Mouse (Mus musculus) kidney, postnatal 10 days (tissue): Measurements from ENCODE around the gene Ccdc157.
A peak's percentile ranks its signal among the peaks of the same experiment; 100 is the strongest.

Experiments
- DNase-seq: peaks from one replicate; pipeline ENCODE4 v3.0.0; 2021; ENCODE audit warnings: mixed read lengths

Ccdc157 gene

GRCm38 (mm10) chr11:4098120-4098519 lies 62.0 kb downstream of the Ccdc157 start:
- peak; percentile 17 for DNase-seq

DNA sequence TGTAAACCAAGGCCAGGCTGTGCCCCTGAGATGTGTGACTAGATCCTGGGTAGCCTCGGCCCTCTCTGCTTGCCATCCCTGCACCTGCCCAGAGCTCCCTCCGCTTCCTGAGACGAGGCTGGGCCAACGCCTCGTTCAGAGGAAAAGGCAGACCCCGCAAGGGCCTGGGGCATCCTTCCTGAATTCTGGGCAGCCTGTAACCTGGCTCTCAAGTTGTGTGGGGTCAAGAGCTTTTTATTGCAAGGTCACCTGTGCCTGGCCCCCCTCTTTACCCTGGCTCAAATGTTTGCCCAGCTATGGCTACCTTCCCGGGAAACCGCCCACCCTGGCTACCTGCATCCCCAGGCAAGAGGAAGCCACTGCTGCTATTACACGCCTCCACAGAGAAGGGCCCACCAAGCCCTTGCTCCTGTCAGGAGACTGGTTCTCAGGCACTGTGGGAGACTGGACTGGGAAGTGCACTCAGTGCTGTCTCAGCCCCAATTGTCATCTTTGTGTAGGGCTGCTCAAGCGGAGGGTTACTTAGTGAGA lies 62.9 kb downstream of the Ccdc157 start:
- peak; percentile 42 for DNase-seq

- peak; percentile 99 for DNase-seq
Observed at GRCm38 (mm10) chr11:4096054-4096984, 63.8 kb downstream of the Ccdc157 start.

DNA sequence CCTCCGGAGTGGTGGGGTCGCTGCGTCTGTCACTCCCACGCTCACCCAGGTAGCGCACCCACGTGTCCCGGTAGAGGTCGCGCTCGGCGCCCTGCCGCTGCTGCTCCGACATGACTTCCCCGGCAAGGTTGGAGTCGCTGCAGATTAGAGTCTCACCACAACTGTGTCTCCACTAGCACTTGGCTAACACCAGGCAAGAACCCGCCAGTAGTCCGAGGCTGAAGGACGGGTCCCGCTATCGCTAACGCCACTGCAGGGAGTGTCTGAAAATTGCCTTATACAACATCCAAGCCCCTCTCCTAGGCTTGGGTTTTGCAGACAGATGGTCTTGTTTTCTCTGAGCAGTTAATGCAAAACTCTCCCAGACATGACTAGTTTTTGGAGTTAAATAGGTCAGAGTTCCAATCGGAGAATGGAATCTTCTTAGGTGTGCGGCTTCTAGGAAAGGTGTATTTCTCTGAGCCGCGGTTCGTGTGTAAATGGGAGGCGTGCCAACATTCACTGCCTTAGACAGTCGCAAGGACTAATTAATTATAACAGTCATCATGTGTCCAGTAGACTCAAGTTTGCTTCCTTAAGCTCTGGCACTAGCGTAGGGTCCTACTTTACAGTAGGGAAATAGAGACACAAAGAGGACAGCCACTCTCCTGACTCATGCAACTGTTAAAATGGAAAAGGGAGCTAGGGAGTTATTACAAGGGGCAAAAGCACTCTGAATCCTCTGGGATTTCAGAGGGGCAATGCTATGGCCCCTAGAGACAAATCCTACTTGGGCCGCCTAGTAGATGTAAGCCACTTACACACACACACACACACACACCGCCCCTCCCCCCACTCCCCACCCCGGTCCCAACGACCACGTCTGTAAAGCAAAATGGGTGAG lies 64.7 kb downstream of the Ccdc157 start, which contains the start of gene Mtfp1:
Gene Mtfp1, minus strand, starts transcription at position 275 of the 883 bp plus-strand sequence.
- DNase-seq: peak; percentile 69

- DNase-seq: peak; percentile 80
Observed at GRCm38 (mm10) chr11:4094378-4095170, 65.5 kb downstream of the Ccdc157 start.

DNA sequence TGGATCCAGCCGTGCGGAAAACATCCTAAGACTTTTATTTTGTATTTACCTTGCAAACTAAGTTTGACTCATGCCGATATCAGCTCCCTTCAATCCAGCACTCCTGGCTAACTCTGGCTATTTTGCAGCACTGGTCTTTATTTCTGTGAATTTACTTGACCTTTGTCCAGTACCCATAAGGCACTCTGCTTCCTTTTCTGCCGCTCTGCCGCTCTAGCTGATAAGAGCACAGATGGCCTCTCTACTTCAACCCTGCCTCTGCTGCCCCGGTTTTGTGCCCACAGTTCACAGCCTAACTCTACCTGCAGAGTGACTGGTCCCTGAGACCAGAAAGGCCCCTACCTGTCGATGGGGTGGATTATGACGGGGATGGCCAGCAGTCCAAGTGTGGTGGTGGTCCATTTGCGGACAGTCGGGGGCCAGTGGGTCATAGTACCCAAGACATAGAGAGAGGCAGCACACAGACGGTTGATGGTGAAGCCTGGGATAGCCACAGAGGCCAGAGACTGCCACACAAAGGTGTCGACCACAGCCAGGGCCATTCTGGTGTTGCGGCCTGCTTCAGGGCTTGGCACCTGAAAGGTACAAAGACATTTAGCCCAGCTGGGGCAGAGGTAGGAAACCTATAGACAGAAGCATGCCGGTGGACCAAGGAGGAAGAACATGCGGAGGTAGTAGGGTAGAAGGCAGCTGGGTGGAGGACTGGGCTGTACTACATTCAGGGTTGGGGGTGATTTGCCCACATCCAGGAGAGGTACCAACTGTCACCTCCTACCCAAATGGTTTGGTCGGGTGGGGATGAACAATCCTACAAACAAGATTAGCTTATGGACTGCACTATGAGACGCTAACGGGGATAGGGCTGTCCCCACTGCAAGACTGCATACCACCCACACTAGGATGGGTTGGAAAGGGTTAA lies 66.4 kb downstream of the Ccdc157 start:
- no peak for DNase-seq
